Comparison of ENCODE assay signal across 9 mouse cellular contexts in the genomic region with DNA sequence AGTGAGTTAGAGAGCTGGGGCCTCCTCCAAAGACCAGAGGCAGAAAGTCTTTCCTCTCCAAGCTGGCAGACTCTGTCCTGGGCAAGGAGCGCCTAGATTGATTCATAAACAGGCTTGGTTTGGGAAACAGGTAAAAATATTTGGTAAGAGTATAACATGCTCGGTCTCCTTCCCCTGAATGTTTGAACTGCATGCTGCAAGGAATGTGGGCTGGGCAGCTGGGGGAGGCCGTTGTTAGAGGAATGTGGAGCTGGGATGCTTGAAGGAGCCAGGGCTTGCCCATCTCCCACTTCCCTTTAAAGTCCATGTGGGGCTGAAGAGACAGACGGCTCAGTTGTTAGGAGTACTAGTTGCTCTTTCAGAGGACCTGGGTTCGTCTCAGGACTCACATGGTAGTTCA. TPM values are rescaled to one million over a fixed set of nuclear protein-coding genes. Genes with fewer than 3 reads are reported as not detected.
DNase-seq lines count a peak whose midpoint lies in the region; ATAC-seq and TF ChIP-seq lines count a peak whose summit lies in the region.
"Had no signal": no experiment of that assay in that cellular context is flagged by ENCODE, and none has a peak within 500 bp of the region (broad histone marks: within the 10 kb centered on the region; RNA-seq: fewer than 3 reads in every experiment).

No protein-coding gene starts in this region.

- peaks cover 68% of the 10 kb centered on the region for H3K4me1 ChIP-seq in intestine, embryonic 15.5 days (replicated peaks)
- H3K4me1 ChIP-seq in lung, embryonic 15.5 days = peaks cover 68% of the 10 kb centered on the region
- peaks cover 3% of the 10 kb centered on the region; the same call in 1 of the 2 replicates for H3K4me1 ChIP-seq in midbrain, postnatal 0 days (ENCODE audit: insufficient read depth, low read length)

- H3K27ac ChIP-seq in gastrocnemius, adult 2 months = peak overlapping the region; percentile 90
- peak overlapping the region; percentile 84 for H3K27ac ChIP-seq in intestine, embryonic 15.5 days
- peak overlapping the region; percentile 93 for H3K27ac ChIP-seq in lung, embryonic 15.5 days
- H3K27ac ChIP-seq in midbrain, postnatal 0 days (ENCODE audit: low read depth, low read length) = no peak overlapping the region
- H3K27ac ChIP-seq: midbrain, embryonic 13.5 days had no signal

- peak overlapping the region; percentile 44 for H3K4me2 ChIP-seq in intestine, embryonic 15.5 days (replicated peaks)
- H3K4me2 ChIP-seq in lung, embryonic 15.5 days = peak overlapping the region; percentile 16
- H3K4me2 ChIP-seq in midbrain, postnatal 0 days (ENCODE audit: low read depth, low read length, poor library complexity, severe bottlenecking) = no peak overlapping the region
- H3K4me2 ChIP-seq: midbrain, embryonic 13.5 days had no signal

- DNase-seq in gastrocnemius, adult 2 months = no peak
- DNase-seq in gastrocnemius, postnatal 25 days = no peak
- peak; percentile 28 for DNase-seq in 3T3-L1 (ENCODE audit: low read depth, low spot score)
- DNase-seq in midbrain, postnatal 0 days (ENCODE audit: low spot score) = no peak
- no peak for DNase-seq in cerebellum, adult 9-11 months
- DNase-seq in B cell, adult 2 months = no peak

- no peaks in the 10 kb centered on the region for H3K9me3 ChIP-seq in intestine, embryonic 15.5 days
- no peaks in the 10 kb centered on the region for H3K9me3 ChIP-seq in lung, embryonic 15.5 days
- no peaks in the 10 kb centered on the region for H3K9me3 ChIP-seq in midbrain, postnatal 0 days (ENCODE audit: low read length)
- H3K9me3 ChIP-seq: midbrain, embryonic 13.5 days had no signal

- WGBS in intestine, embryonic 15.5 days = 23% methylated on average over 5 of the region's 5 CpGs
- WGBS in lung, embryonic 15.5 days = 26% methylated on average over 5 of the region's 5 CpGs
- WGBS in midbrain, postnatal 0 days = 75% methylated on average over 5 of the region's 5 CpGs

- peak overlapping the region; percentile 11; the same call in 1 of the 2 replicates for H3K9ac ChIP-seq in intestine, embryonic 15.5 days
- no peak overlapping the region for H3K9ac ChIP-seq in lung, embryonic 15.5 days
- H3K9ac ChIP-seq in midbrain, postnatal 0 days (replicated peaks; ENCODE audit: low read length, poor library complexity, severe bottlenecking) = no peak overlapping the region
- H3K9ac ChIP-seq: midbrain, embryonic 13.5 days had no signal

- no peaks in the 10 kb centered on the region for H3K27me3 ChIP-seq in intestine, embryonic 15.5 days (replicated peaks)
- no peaks in the 10 kb centered on the region for H3K27me3 ChIP-seq in lung, embryonic 15.5 days
- H3K27me3 ChIP-seq in midbrain, postnatal 0 days (ENCODE audit: insufficient read depth, low read length) = no peaks in the 10 kb centered on the region
- H3K27me3 ChIP-seq: midbrain, embryonic 13.5 days had no signal

- intact Hi-C loops in gastrocnemius, adult 2 months (cut with DNase I) = loop anchor here (5.0 kb wide), 1 partner anchor 38 kb away; no protein-coding TSS in a partner anchor

- ATAC-seq in intestine, embryonic 15.5 days = no peak
- no peak for ATAC-seq in lung, embryonic 15.5 days (ENCODE audit: borderline replicate concordance, extremely low read depth, low FRiP score, low TSS enrichment)
- no peak for ATAC-seq in midbrain, postnatal 0 days (ENCODE audit: low FRiP score)
- ATAC-seq: midbrain, embryonic 13.5 days had no signal

- 0 out of 2 replicates have a peak, but pooled peaks cover 3% of the 10 kb centered on the region for H3K36me3 ChIP-seq in intestine, embryonic 15.5 days
- no peaks in the 10 kb centered on the region for H3K36me3 ChIP-seq in lung, embryonic 15.5 days
- 0 out of 2 replicates have a peak, but pooled peaks cover 2% of the 10 kb centered on the region for H3K36me3 ChIP-seq in midbrain, postnatal 0 days (ENCODE audit: insufficient read depth, low read length)
- H3K36me3 ChIP-seq: midbrain, embryonic 13.5 days had no signal

- TF ChIP-seq CTCF in gastrocnemius, adult 2 months (IDR thresholded peaks at IDR 0.05) = no peak
- TF ChIP-seq CTCF in midbrain, postnatal 0 days (IDR thresholded peaks at IDR 0.05) = no peak

- H3K4me3 ChIP-seq in gastrocnemius, adult 2 months = no peak overlapping the region
- peak overlapping the region; percentile 3; the same call in 1 of the 2 replicates for H3K4me3 ChIP-seq in intestine, embryonic 15.5 days (replicated peaks)
- no peak overlapping the region for H3K4me3 ChIP-seq in lung, embryonic 15.5 days
- H3K4me3 ChIP-seq in midbrain, postnatal 0 days (ENCODE audit: low read depth, low read length) = no peak overlapping the region
- H3K4me3 ChIP-seq: midbrain, embryonic 13.5 days had no signal

RNA-seq across cellular contexts. Expression of gene Capzb, which starts 57.3 kb away (rescaled TPM):
- total RNA-seq in gastrocnemius, adult 2 months (2021) = 100 to 1,000 TPM; 444 to 499 TPM
- 100 to 1,000 TPM; 472 to 500 TPM for total RNA-seq in gastrocnemius, postnatal 25 days (2021)
- 410 and 425 TPM in 2 replicates for polyA plus RNA-seq in intestine, embryonic 15.5 days (2015; fragmentation: Nextera tagmentation; extraction: Ambion mirVana)
- 454 and 467 TPM in 2 replicates for polyA plus RNA-seq in lung, embryonic 15.5 days (2015; fragmentation: Nextera tagmentation; extraction: Ambion mirVana)
- total RNA-seq in midbrain, postnatal 0 days (2014; rRNA removed) = 84.0 and 108 TPM in 2 replicates
- polyA plus RNA-seq in midbrain, postnatal 0 days (2015; fragmentation: Nextera tagmentation; extraction: Ambion mirVana) = 308 and 309 TPM in 2 replicates
